Mouse (Mus musculus) heart, embryonic 11.5 days (tissue): ENCODE data around the gene Sugct. TPM values are rescaled to one million over a fixed set of nuclear protein-coding genes. Genes with fewer than 3 reads are reported as not detected.

Source experiments
- ATAC-seq: fragments of 200-750 bp; cut with Nextera tagmentation; replicated peaks from 2 replicates; pipeline ENCODE4 v1.8.0; 2017; ENCODE audit warnings: moderate library complexity; ENCODE audit not compliant: insufficient number of reproducible peaks, low FRiP score, low TSS enrichment
- H3K27ac ChIP-seq: fragments of 300-500 bp; sonication (generic); 2 replicates; pipeline ENCODE4 v1.5.1; 2014; ENCODE audit warnings: mild to moderate bottlenecking, low read depth, low read length
- H3K27me3 ChIP-seq: fragments of 300-500 bp; sonication (generic); 2 replicates; pipeline ENCODE4 v1.6.1; 2014; ENCODE audit warnings: mild to moderate bottlenecking, low read length, mixed read lengths; ENCODE audit not compliant: control insufficient read depth, insufficient read depth
- H3K36me3 ChIP-seq: fragments of 300-500 bp; sonication (generic); 2 replicates; pipeline ENCODE4 v1.6.1; 2014; ENCODE audit warnings: mild to moderate bottlenecking, low read length, moderate library complexity, mixed read lengths; ENCODE audit not compliant: control insufficient read depth, insufficient read depth
- H3K4me1 ChIP-seq: fragments of 300-500 bp; sonication (generic); 2 replicates; pipeline ENCODE4 v1.6.1; 2014; ENCODE audit warnings: low read length; ENCODE audit not compliant: control insufficient read depth, insufficient read depth
- H3K4me2 ChIP-seq: fragments of 300-500 bp; sonication (generic); 2 replicates; pipeline ENCODE4 v1.6.1; 2014; ENCODE audit warnings: mild to moderate bottlenecking, moderate library complexity
- H3K4me3 ChIP-seq: fragments of 300-500 bp; sonication (generic); 2 replicates; pipeline ENCODE4 v1.5.1; 2014; ENCODE audit warnings: low read depth, low read length
- H3K9ac ChIP-seq: fragments of 300-500 bp; sonication (generic); 2 replicates; pipeline ENCODE4 v1.6.1; 2014; ENCODE audit warnings: mild to moderate bottlenecking, low read depth, low read length, moderate library complexity
- H3K9me3 ChIP-seq: fragments of 300-500 bp; sonication (generic); replicated peaks from 2 replicates; pipeline ENCODE4 v1.6.1; 2016; ENCODE audit warnings: low read length; ENCODE audit not compliant: control insufficient read depth
- WGBS: fragments of 180-500 bp; shearing (Covaris S2); extraction: QIAGEN DNeasy Blood & Tissue Kit; methylation state at CpG from one replicate; pipeline ENCODE4 v1.1.7; 2014; ENCODE audit not compliant: insufficient replicate concordance; 5-methylcytosine and 5-hydroxymethylcytosine counted together
- polyA plus RNA-seq: library from polyadenylated mRNA; unstranded; fragments of >200 nt; fragmentation: Nextera tagmentation; extraction: Ambion mirVana; gene quantifications from 2 replicates; pipeline ENCODE4 v1.2.1, GENCODE M21; 2014

Gene Sugct
- polyA plus RNA-seq, 1 experiment from 2014 or later, result 4.0 TPM

GRCm38 (mm10) chr13:17432139-17432916 is 263.0 kb downstream of the Sugct start:
- H3K9ac ChIP-seq, result no peak overlapping the region
- no peak for ATAC-seq
- no peak overlapping the region for H3K4me2 ChIP-seq
- H3K4me3 ChIP-seq, result no peak overlapping the region
- H3K27me3 ChIP-seq, result no peaks in the 10 kb centered on the region
- H3K4me1 ChIP-seq, result no peaks in the 10 kb centered on the region
- no peak overlapping the region for H3K27ac ChIP-seq
- H3K36me3 ChIP-seq, result no peaks in the 10 kb centered on the region
- WGBS, result 44% methylated on average over 7 of the region's 7 CpGs
- no peaks in the 10 kb centered on the region for H3K9me3 ChIP-seq

- Histone ChIP-seq H3K4me2 (no peak overlapping the region), H3K4me3 (no peak overlapping the region), H3K27me3 (no peaks in the 10 kb centered on the region), H3K9ac (no peak overlapping the region), H3K4me1 (no peaks in the 10 kb centered on the region), H3K36me3 (no peaks in the 10 kb centered on the region), H3K9me3 (no peaks in the 10 kb centered on the region), H3K27ac (no peak overlapping the region)
- WGBS, result 73% methylated on average over 6 of the region's 6 CpGs
- ATAC-seq, result no peak
These were observed 273.5 kb downstream of the Sugct start for GRCm38 (mm10) chr13:17421875-17422274.

- no peak overlapping the region for H3K9ac ChIP-seq
- no peak overlapping the region for H3K4me3 ChIP-seq
- no peaks in the 10 kb centered on the region for H3K9me3 ChIP-seq
- WGBS, result 50% methylated on average over 1 of the region's 1 CpGs
- ATAC-seq, result no peak
- H3K4me1 ChIP-seq, result no peaks in the 10 kb centered on the region
- H3K36me3 ChIP-seq, result no peaks in the 10 kb centered on the region
- H3K4me2 ChIP-seq, result no peak overlapping the region
- no peak overlapping the region for H3K27ac ChIP-seq
- H3K27me3 ChIP-seq, result no peaks in the 10 kb centered on the region
These were observed 274.8 kb downstream of the Sugct start for GRCm38 (mm10) chr13:17420557-17420956.

GRCm38 (mm10) chr13:17342836-17343235 is 352.5 kb downstream of the Sugct start:
- Histone ChIP-seq H3K9ac (no peak overlapping the region), H3K4me3 (no peak overlapping the region), H3K27ac (no peak overlapping the region), H3K27me3 (no peaks in the 10 kb centered on the region), H3K36me3 (no peaks in the 10 kb centered on the region), H3K9me3 (no peaks in the 10 kb centered on the region), H3K4me2 (no peak overlapping the region), H3K4me1 (no peaks in the 10 kb centered on the region)
- 88% methylated on average over 8 of the region's 8 CpGs for WGBS
- ATAC-seq, result no peak

GRCm38 (mm10) chr13:17335885-17336540 is 359.3 kb downstream of the Sugct start:
- Histone ChIP-seq H3K9ac (no peak overlapping the region), H3K4me3 (no peak overlapping the region), H3K27ac (no peak overlapping the region), H3K27me3 (no peaks in the 10 kb centered on the region), H3K4me2 (no peak overlapping the region), H3K9me3 (no peaks in the 10 kb centered on the region), H3K36me3 (no peaks in the 10 kb centered on the region), H3K4me1 (no peaks in the 10 kb centered on the region)
- 82% methylated on average over 4 of the region's 4 CpGs for WGBS
- ATAC-seq, result no peak

- Histone ChIP-seq H3K27me3 (no peaks in the 10 kb centered on the region), H3K9me3 (no peaks in the 10 kb centered on the region), H3K4me2 (no peak overlapping the region), H3K27ac (no peak overlapping the region), H3K4me1 (no peaks in the 10 kb centered on the region), H3K4me3 (no peak overlapping the region), H3K36me3 (no peaks in the 10 kb centered on the region), H3K9ac (no peak overlapping the region)
- WGBS, result 86% methylated on average over 4 of the region's 4 CpGs
- no peak for ATAC-seq
These were observed 368.5 kb downstream of the Sugct start for GRCm38 (mm10) chr13:17326863-17327262.

- H3K4me2 ChIP-seq, result no peak overlapping the region
- ATAC-seq, result no peak
- no peaks in the 10 kb centered on the region for H3K36me3 ChIP-seq
- no peak overlapping the region for H3K27ac ChIP-seq
- no peaks in the 10 kb centered on the region for H3K27me3 ChIP-seq
- 78% methylated on average over 4 of the region's 4 CpGs for WGBS
- H3K9me3 ChIP-seq, result no peaks in the 10 kb centered on the region
- 0 out of 2 replicates have a peak, but pooled peaks cover 3% of the 10 kb centered on the region for H3K4me1 ChIP-seq
- no peak overlapping the region for H3K4me3 ChIP-seq
- H3K9ac ChIP-seq, result no peak overlapping the region
These were observed 393.8 kb downstream of the Sugct start for GRCm38 (mm10) chr13:17301590-17301989.

- H3K27ac ChIP-seq, result no peak overlapping the region
- H3K9ac ChIP-seq, result no peak overlapping the region
- H3K36me3 ChIP-seq, result no peaks in the 10 kb centered on the region
- no peaks in the 10 kb centered on the region for H3K9me3 ChIP-seq
- H3K4me3 ChIP-seq, result no peak overlapping the region
- H3K4me1 ChIP-seq, result 0 out of 2 replicates have a peak, but pooled peaks cover 3% of the 10 kb centered on the region
- ATAC-seq, result no peak
- no peaks in the 10 kb centered on the region for H3K27me3 ChIP-seq
- no peak overlapping the region for H3K4me2 ChIP-seq
- 56% methylated on average over 1 of the region's 1 CpGs for WGBS
These were observed 397.8 kb downstream of the Sugct start for GRCm38 (mm10) chr13:17297462-17298005.
